Mouse (Mus musculus): ENCODE measurements around the gene Brd1.
"Not testable (repeated sequence)": the region's sequence is repeated elsewhere in the genome, so short reads cannot be mapped to it uniquely, and the experiment has no call there.

DNA sequence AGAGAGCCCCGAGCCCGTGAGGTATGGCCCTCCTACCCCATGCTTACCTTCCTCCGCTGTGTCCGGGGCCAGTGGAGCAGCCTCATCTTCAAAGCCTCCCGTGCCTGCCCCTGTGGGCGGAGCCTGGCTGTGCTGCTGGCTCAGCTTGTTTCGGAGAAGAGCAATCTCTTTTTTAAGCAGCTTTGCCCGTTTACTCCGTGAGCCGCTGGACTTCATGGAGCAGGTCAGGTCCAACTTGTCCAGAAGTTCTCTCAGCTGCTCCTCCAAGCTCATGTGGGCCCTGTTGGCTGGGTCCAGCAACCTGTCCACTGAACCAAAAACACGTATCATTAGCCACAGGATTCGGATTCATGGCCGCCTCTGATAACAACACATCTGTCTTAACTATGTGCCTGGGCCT is 27.0 kb downstream of the Brd1 start:
- TF ChIP-seq POLR2A (IDR thresholded peaks at IDR 0.05; ENCODE audit: borderline replicate concordance, extremely low read depth, insufficient read depth, insufficient read length, poor library complexity, severe bottlenecking); CTCF (IDR thresholded peaks at IDR 0.05; ENCODE audit: borderline replicate concordance, extremely low read depth, insufficient read depth, insufficient read length): not testable (repeated sequence)

Data from brain, embryonic 14.5 days (tissue).